Mouse (Mus musculus): ENCODE measurements at regions not wholly inside any gene's neighbourhood (a gene's known extent, or its start where the extent isn't known, plus 50 kb on each side); places are given as distances from the start of the nearest gene placed in this dataset.

GRCm38 (mm10) chr3:115462623-115463022, 252.2 kb downstream of the S1pr1 start:
- in situ Hi-C loops (cut with MboI, MseI): no loop called here
